Mouse (Mus musculus): Measurements from ENCODE around the gene Mypop.

Mypop gene

DNA sequence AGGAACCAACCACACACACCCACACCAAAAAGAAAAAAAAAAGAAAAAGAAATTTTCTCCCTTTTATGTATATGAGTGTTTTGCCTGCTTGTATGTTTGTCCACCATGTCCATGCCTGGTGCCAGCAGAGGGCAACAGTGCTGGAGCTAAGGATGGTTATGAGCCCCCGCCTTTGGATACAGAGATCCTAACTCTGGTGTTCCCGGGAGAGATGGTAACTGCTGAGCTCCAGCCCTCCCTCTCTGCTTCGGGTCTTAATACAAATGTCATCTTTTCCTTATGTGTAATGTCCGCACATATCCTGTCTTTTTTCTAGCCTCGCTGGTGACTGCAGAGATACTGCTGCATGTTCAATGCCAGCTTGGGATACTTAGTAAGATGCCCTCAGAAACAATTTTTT lies 1.1 kb upstream of the Mypop start:
- in situ Hi-C loops (cut with MseI, MboI), result no loop called here

DNA sequence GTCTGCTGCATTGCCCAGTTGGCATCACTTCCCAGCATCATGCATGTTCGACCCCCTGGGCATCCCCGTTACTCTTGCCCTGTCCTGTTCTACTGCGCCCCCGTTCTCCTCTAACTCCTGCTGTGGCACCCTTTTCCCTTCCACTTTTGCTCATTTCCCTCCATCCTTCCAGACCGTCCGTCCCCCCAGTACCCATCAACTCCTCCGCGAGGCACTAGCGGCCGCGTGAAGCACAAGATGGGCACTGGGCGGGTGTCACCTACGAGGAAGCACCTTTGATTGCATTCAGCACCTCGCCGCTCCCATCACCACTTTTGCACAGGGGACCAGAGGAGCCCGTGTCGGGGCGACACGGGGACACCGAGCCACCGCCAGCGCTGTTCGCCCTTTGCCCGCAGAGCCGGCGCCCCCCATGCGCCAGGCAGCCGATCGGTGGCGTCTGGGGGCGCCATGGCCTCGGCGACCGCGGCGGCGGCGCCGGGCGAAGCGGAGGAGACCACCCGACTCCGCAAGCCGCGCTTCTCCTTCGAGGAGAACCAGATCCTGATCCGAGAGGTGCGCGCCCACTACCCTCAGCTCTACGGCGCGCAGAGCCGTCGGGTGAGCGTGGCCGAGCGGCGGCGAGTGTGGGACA lies 732 bp downstream of the Mypop start:
- in situ Hi-C loops (cut with MseI, MboI), result no loop called here

DNA sequence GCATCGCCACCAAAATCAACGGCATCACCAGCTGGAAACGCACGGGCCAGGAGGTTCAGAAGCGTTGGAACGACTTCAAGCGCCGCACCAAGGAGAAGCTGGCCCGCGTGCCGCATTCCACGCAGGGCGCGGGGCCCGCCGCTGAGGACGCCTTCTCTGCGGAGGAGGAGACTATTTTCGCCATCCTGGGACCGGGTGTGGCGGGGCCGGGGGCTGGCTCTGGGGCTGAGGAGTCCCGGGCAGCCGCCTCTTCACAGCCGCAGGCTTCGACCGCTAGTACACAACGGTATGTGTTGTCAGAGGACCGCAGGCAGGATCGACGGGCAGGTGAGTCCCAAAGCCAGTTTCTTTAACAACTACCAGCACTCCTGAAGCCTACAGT lies 1.2 kb downstream of the Mypop start:
- in situ Hi-C loops (cut with MseI, MboI), result no loop called here

DNA sequence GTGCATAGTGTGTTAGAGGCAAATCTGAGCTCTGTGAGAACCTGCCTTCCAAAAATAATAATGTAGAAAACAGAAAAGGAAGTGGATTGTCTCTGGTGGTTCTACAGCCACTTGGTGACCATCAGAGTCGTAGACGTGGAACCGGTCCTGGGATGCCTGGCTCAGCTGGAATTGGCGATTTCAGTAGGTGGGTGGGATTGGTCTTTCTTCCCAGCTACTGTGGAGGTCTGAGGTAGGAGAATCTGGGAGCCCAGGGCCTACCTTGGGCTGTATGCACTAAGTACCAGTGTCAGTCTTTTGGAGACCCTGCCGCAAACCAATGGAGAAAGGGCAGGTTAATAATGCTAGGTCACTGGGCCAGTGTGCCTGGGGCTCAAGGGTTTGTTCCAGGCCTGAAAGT lies 2.0 kb downstream of the Mypop start:
- in situ Hi-C loops (cut with MseI, MboI), result no loop called here

DNA sequence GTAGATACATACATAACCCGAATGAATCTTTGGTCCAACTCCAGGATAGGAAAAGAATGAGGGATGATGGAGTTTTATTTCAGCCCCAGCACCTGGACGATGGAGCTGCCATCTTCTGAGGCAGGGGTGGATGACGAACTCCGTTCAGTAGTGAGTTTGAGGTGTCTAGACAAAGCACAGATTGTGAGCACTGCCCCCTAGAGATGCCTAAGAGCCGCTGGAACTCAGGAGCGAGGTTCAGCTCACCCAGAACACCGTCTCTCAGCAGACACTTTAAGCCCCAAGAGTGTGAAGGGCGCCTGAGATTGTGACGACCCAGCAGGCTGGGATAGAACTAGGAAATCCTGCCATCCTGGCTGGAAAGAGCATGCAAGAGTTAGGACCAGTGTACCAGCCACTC lies 7.8 kb downstream of the Mypop start:
- in situ Hi-C loops (cut with MseI, MboI), result no loop called here

- in situ Hi-C loops (cut with MseI, MboI), result no loop called here
Measured at GRCm38 (mm10) chr7:19000421-19000820, 9.4 kb downstream of the Mypop start.

- in situ Hi-C loops (cut with MseI, MboI), result no loop called here
Measured at GRCm38 (mm10) chr7:19001066-19001806, 10.2 kb downstream of the Mypop start.

- in situ Hi-C loops (cut with MseI, MboI), result no loop called here
Measured at GRCm38 (mm10) chr7:19001807-19002085, 10.7 kb downstream of the Mypop start.

GRCm38 (mm10) chr7:19002115-19002514 lies 11.1 kb downstream of the Mypop start:
- in situ Hi-C loops (cut with MseI, MboI), result no loop called here

GRCm38 (mm10) chr7:19002848-19003498 lies 11.9 kb downstream of the Mypop start:
- in situ Hi-C loops (cut with MseI, MboI), result no loop called here

DNA sequence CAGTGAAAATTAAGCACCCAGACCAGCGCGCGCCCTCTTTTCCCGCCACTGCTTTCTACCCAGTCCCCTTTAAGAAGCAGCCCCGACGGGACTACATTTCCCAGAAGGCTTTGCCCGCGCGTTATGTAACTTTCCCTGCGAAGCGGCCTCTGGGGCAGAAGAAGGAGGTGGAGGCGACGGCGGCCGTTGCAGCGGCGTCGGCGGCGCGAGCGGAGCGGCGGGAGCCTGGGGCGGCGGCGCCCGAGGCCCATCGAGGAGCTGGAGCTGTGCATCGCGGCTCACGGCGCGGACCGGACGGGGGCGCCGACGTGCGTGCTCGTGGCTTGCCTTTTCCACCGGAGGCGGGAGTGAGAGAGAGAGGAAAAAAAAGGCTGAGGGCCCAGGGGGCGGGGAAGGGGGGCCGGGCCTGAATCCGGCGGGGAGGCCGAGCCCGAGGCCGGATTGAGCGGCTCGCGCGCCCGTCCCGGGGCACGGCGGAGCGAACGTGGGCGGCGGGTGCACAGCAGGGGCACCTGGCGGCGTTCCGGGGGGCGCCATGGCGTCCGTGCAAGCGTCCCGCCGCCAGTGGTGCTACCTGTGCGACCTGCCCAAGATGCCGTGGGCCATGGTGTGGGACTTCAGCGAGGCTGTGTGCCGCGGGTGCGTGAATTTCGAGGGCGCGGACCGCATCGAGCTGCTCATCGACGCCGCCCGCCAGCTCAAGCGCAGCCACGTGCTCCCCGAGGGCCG lies 13.0 kb downstream of the Mypop start, which contains the start of gene Irf2bp1:
Irf2bp1 (plus strand) TSS at position 143 of the 729 bp plus-strand sequence.
- in situ Hi-C loops (cut with MseI, MboI), result no loop called here

DNA sequence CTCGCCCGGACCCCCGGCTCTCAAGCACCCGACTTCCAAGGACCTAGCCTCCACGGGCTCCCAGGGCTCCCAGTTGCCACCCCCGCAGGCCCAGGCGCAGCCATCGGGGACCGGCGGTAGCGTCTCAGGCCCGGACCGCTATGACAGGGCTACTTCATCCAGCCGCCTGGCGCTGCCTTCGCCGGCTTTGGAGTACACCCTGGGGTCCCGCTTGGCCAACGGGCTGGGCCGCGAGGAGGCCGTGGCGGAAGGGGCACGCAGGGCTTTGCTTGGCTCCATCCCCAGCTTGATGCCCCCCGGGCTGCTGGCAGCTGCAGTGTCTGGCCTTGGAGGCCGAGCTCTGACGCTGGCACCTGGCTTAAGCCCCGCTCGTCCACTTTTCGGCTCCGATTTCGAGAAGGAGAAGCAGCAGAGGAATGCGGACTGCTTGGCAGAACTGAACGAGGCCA lies 13.6 kb downstream of the Mypop start:
- in situ Hi-C loops (cut with MseI, MboI), result no loop called here

DNA sequence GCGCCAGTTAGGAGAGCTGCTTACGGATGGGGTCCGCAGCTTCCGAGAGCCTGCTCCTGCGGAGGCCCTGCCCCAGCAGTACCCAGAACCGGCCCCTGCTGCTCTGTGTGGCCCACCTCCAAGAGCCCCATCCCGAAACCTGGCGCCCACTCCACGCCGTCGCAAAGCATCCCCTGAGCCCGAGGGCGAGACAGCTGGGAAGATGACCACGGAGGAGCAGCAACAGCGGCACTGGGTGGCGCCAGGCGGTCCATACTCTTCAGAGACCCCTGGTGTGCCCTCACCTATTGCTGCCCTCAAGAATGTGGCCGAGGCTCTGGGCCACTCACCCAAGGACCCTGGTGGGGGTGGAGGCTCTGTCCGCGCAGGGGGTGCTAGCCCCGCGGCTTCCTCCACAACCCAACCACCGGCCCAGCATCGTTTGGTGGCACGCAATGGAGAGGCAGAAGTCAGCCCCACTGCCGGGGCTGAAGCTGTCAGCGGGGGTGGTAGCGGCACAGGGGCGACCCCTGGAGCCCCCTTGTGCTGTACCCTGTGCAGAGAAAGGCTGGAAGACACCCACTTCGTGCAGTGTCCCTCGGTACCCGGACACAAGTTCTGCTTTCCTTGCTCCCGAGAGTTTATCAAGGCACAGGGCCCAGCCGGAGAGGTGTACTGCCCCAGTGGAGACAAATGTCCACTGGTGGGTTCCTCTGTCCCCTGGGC lies 14.5 kb downstream of the Mypop start:
- in situ Hi-C loops (cut with MseI, MboI), result no loop called here

DNA sequence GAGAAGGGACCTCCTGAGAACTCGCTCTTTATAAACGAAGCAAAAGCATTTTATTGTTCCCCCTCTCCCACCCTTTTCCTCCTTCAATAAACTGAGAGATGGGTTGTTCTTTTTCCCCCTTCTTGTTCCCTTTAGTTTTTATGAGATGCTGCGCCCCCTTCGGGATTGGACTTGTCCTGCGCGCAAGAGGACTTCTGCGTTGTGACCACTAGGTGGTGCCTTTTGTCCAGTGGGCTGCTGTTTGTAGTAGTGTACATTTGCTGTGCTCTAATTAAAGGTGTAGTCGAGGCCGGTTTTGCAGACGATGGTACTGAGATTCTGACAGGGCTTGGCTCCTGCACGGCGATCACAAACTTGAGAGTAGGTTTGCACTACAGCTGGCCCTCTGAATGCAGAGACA lies 15.4 kb downstream of the Mypop start:
- in situ Hi-C loops (cut with MseI, MboI), result no loop called here

DNA sequence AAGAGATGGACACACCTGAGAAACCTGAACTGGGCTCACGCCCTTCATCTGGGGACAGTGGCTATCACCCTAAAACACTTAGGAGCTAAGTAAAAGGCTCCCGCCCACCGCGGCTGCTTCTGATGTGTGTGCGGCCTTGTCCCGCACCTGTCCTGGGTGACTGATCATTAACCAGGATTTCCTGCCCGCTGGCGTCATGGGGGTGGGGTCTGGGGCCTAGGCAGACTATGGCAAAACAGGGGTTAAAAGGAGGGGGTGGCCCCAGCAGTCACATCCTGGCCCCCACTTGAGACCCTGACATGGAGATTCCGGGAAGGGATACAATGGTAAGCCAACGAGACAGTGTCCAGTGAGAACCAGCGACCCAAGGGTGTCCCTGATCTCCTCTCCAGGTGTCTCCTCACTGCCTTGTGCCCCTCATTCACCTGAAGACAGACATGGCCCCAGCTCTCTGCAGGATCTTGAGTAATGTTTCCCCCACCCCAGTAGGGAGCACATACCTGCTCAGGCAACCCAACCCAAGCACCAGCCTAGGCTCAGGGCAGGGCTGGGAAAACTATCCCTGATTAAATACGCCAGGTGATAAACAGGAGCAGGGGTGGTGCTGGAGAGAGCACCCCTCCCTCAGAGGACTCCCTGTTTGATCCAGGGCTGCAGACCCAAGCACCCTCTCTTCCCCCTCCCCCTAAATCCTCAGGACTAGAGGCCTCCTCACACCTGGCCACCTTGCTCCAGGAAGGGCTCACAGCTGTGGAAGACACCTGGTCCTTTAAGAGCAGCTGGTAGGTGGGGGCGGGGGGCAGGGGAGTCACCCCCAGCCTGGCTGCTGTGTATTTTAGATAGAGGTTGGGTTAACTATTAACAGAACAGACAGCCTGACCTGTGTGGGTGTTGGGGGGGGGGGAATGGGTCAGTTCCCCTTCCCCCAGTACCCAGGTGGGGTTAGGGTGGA lies 16.3 kb downstream of the Mypop start:
- in situ Hi-C loops (cut with MseI, MboI), result no loop called here

GRCm38 (mm10) chr7:19010581-19010980 lies 19.5 kb downstream of the Mypop start:
- in situ Hi-C loops (cut with MseI, MboI), result no loop called here

DNA sequence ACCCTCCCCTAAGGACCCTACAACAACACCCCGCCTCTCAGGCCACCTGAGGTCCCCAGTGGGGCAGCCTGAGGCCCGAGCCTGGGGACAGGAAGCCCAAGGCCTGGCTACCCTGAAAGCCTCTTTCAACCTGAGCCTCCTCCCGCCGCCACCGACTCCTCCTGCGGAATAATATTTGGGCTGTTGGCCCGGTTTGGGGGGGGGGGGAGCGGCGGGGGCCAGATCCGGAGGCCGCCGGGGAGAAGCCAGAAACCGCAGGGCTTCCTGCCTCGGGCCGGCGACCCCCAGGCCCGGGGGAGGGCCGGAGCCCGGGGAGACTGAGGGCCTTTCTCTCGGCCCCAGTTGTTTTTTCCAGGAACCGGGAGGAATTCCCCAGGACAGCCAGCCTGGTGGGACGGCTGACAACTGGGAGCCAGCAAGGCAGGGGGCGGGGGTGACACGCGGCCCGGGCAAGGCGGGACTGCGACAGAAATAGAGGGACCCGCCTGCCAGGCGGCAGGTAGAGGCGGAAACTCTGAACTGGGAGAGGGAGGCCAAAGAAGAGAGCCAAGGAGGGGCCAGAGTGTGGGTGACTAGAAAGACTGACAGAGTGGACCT lies 21.1 kb downstream of the Mypop start:
- in situ Hi-C loops (cut with MseI, MboI), result no loop called here

GRCm38 (mm10) chr7:19012882-19013281 lies 21.8 kb downstream of the Mypop start:
- in situ Hi-C loops (cut with MseI, MboI), result no loop called here

DNA sequence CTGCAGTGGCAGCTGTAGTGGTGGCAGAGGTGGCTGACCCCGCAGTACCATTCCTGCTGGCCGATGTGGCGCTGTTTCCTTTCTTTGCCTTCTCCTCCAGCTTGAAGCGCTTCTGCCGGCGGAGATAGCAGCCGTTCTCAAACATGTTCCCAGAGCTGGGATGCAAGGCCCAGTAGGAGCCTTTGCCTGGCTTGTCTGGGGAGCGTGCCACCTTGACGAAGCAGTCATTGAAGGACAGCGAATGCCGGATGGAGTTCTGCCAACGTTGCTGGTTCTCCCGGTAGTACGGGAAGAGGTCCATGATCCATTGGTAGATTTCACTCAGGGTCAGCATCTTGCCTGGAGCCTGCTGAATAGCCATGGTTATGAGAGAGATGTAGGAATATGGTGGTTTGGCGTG lies 23.4 kb downstream of the Mypop start:
- in situ Hi-C loops (cut with MseI, MboI), result no loop called here

DNA sequence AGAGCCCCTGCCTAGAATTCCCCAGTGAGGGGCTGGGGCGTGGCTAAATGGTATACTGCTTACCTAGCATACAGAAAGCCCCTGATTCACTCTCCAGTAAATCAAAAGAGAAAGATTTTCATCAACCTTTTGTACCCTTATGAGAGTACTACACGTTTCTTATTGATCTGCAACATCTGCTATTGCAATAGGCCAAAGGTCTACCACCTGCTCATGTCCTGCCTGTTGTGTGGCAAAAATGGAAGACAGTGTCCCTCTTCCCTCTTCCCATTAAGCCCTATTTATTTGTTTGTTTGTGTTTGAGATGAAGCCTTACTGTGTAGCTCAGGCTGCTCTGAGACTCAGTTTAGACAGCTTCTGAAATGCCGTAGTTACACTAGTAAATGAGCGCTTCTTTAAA lies 25.0 kb downstream of the Mypop start:
- in situ Hi-C loops (cut with MseI, MboI), result no loop called here
